Mouse (Mus musculus) G1E (cell line): Measurements from ENCODE around the gene Cog1.

ENCODE experiments used
- CTCF ChIP-seq: IDR thresholded peaks from 2 replicates; pipeline ENCODE4 v1.5.1; 2012; ENCODE audit warnings: low read depth, low read length, inconsistent platforms, mixed read lengths
- GATA1 ChIP-seq: IDR thresholded peaks from 2 replicates; pipeline ENCODE4 v1.6.1; 2012; ENCODE audit warnings: borderline replicate concordance, low read length, inconsistent platforms, mixed read lengths
- TAL1 ChIP-seq: conservative IDR thresholded peaks from 2 replicates; pipeline ENCODE4 v1.6.1; 2012; ENCODE audit warnings: low read depth, low read length, inconsistent platforms, mixed read lengths

- no peak for TF ChIP-seq CTCF
- no peak for TF ChIP-seq GATA1
- no peak for TF ChIP-seq TAL1
Measured at GRCm38 (mm10) chr11:113651907-113652273, 2.9 kb downstream of the Cog1 start.
